Mouse (Mus musculus) bone marrow macrophage, adult 2 months (primary cell): ENCODE measurements around the gene Atp6v0a4.

Experiments
- CTCF ChIP-seq: IDR thresholded peaks from 2 replicates; pipeline ENCODE4 v1.5.1; 2012; ENCODE audit warnings: low read depth, mild to moderate bottlenecking, low read length, moderate library complexity
- POLR2A ChIP-seq: IDR thresholded peaks from 2 replicates; pipeline ENCODE4 v1.6.1; 2012; ENCODE audit warnings: mild to moderate bottlenecking, low read depth, low read length, borderline replicate concordance

- no peak for TF ChIP-seq CTCF
- no peak for TF ChIP-seq POLR2A
Observed at GRCm38 (mm10) chr6:38094701-38095100, 29.7 kb downstream of the Atp6v0a4 start.
